Mouse (Mus musculus) ES-Bruce4 (cell line): ENCODE measurements around the gene Notch4. TPM values are rescaled to one million over a fixed set of nuclear protein-coding genes. Genes with fewer than 3 reads are reported as not detected.
A peak's percentile ranks its signal among the peaks of the same experiment; 100 is the strongest.

Source experiments
- H3K27ac ChIP-seq: 2 replicates; pipeline ENCODE4 v1.5.1; 2012; ENCODE audit warnings: low read length, inconsistent platforms; ENCODE audit not compliant: insufficient read depth
- H3K27me3 ChIP-seq: 2 replicates; pipeline ENCODE4 v1.6.1; 2012; ENCODE audit warnings: mild to moderate bottlenecking, low read length, inconsistent platforms; ENCODE audit not compliant: control insufficient read depth, poor library complexity, insufficient read depth, severe bottlenecking
- H3K36me3 ChIP-seq: 2 replicates; pipeline ENCODE4 v1.6.1; 2012; ENCODE audit warnings: inconsistent platforms, mild to moderate bottlenecking, low read length, moderate library complexity; ENCODE audit not compliant: control insufficient read depth, poor library complexity, insufficient read depth, severe bottlenecking
- H3K4me1 ChIP-seq: one replicate; pipeline ENCODE4 v1.8.1; 2011; ENCODE audit warnings: low read length; ENCODE audit not compliant: control insufficient read depth, insufficient read depth
- H3K4me3 ChIP-seq: 2 replicates; pipeline ENCODE4 v1.5.1; 2011; ENCODE audit warnings: low read depth, mild to moderate bottlenecking, low read length
- H3K9ac ChIP-seq: 2 replicates; pipeline ENCODE4 v1.6.1; 2012; ENCODE audit warnings: low read depth, mild to moderate bottlenecking, inconsistent platforms; ENCODE audit not compliant: poor library complexity, severe bottlenecking
- H3K9me3 ChIP-seq: replicated peaks from 2 replicates; pipeline ENCODE4 v1.6.1; 2012; ENCODE audit warnings: mild to moderate bottlenecking, low read length, inconsistent platforms; ENCODE audit not compliant: control insufficient read depth, poor library complexity, insufficient read depth, severe bottlenecking
- CTCF ChIP-seq: IDR thresholded peaks from one replicate; pipeline ENCODE4 v1.8.1; 2011; ENCODE audit warnings: low read depth, low read length
- EP300 ChIP-seq: IDR thresholded peaks from 2 replicates; pipeline ENCODE4 v1.6.1; 2011; ENCODE audit warnings: low read depth, low read length; ENCODE audit not compliant: insufficient read depth
- POLR2A ChIP-seq: IDR thresholded peaks from one replicate; pipeline ENCODE4 v1.8.1; 2011; ENCODE audit warnings: low read length; ENCODE audit not compliant: insufficient read depth
- polyA plus RNA-seq: library from polyadenylated mRNA; stranded (reverse); fragments of >200 nt; gene quantifications from 2 replicates; pipeline ENCODE4 v1.2.4, GENCODE M21; 2011; ENCODE audit warnings: low read depth; ENCODE audit not compliant: missing spikeins, insufficient read depth, insufficient read length

The Notch4 gene
- polyA plus RNA-seq, 1 experiment: 7.0 TPM

DNA sequence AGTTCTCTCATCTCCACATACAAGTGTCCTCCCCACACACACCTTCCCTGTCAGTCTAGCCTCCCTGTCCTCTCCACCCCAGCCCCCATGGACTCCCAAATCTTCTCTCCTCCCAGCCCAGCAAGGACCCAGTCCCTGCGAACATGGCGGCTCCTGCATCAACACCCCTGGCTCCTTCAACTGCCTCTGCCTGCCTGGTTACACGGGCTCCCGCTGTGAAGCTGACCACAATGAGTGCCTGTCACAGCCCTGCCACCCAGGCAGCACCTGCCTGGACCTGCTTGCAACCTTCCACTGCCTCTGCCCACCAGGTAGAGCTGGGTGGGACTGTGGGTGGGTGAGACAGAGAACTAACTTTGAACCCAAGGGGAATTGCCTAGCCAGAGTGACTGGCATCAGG lies 5.9 kb downstream of the Notch4 start:
- TF ChIP-seq POLR2A (no peak), CTCF (no peak), EP300 (no peak)
- Histone ChIP-seq H3K27me3 (no peaks in the 10 kb centered on the region), H3K9me3 (no peaks in the 10 kb centered on the region), H3K27ac (no peak overlapping the region), H3K9ac (no peak overlapping the region), H3K36me3 (no peaks in the 10 kb centered on the region), H3K4me3 (no peak overlapping the region), H3K4me1 (peaks cover 2% of the 10 kb centered on the region)

DNA sequence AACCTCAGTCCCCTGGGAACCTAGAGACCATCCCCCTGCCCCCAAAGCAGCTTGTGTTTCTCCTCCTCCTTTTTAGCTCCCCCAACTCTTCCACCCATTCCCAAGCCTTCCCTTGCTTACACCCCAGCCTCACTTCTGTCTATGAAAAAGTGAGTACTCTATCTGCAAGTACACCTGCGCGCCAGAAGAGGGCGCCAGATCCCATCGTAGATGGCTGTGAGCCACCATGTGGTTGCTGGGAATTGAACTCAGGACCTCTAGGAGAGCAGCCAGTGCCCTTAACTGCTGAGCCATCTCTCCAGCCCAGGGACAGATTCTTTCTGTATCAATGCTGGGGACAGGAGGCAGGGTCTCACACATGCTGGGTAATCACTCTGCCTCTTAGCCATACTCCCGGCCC lies 7.8 kb downstream of the Notch4 start:
- TF ChIP-seq EP300: no peak
- TF ChIP-seq CTCF: peak; percentile 84
- TF ChIP-seq POLR2A: no peak
- H3K27me3 ChIP-seq: no peaks in the 10 kb centered on the region
- no peaks in the 10 kb centered on the region for H3K9me3 ChIP-seq
- no peaks in the 10 kb centered on the region for H3K36me3 ChIP-seq
- no peaks in the 10 kb centered on the region for H3K4me1 ChIP-seq
- no peak overlapping the region for H3K27ac ChIP-seq
- H3K4me3 ChIP-seq: peak overlapping the region; percentile 15
- no peak overlapping the region for H3K9ac ChIP-seq

DNA sequence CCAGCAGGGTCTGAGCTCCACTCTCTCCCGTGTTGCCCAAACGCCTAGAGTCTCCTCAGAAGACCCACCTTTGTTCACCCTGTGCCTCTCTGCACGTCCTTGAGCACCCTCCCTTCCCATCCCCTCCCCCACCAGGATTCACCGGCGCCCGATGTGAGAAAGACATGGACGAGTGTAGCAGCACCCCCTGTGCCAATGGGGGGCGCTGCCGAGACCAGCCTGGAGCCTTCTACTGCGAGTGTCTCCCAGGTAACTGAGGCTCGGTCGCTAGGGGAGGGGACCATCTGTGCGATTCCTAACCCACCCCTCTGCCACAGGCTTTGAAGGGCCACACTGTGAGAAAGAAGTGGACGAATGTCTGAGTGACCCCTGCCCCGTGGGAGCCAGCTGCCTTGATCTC lies 8.3 kb downstream of the Notch4 start:
- Histone ChIP-seq H3K4me1 (no peaks in the 10 kb centered on the region), H3K27ac (no peak overlapping the region), H3K9ac (no peak overlapping the region), H3K27me3 (no peaks in the 10 kb centered on the region), H3K9me3 (no peaks in the 10 kb centered on the region), H3K36me3 (no peaks in the 10 kb centered on the region), H3K4me3 (peak overlapping the region; percentile 15)
- TF ChIP-seq EP300: no peak
- peak; percentile 68 for TF ChIP-seq CTCF

DNA sequence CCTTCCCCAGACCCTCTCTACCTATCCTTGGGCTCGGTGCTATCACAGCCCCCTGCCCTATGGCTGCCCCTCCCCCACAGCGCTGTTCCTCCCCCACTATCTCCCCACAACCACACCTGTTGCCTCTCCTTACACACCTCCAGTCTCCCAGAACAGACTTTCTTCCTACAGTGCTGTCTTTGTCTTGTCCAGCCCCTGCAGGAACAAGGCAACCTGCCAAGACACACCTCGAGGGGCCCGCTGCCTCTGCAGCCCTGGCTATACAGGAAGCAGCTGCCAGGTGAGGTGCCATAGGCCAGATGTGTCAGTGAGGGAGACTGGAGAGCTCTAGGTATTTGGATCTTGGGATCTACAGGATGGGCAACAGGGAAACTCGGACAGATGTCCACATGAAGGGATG lies 12.5 kb downstream of the Notch4 start:
- H3K4me1 ChIP-seq: no peaks in the 10 kb centered on the region
- no peaks in the 10 kb centered on the region for H3K36me3 ChIP-seq
- no peaks in the 10 kb centered on the region for H3K27me3 ChIP-seq
- no peaks in the 10 kb centered on the region for H3K9me3 ChIP-seq
- no peak overlapping the region for H3K4me3 ChIP-seq
- no peak overlapping the region for H3K27ac ChIP-seq
- no peak overlapping the region for H3K9ac ChIP-seq
- TF ChIP-seq POLR2A: no peak

DNA sequence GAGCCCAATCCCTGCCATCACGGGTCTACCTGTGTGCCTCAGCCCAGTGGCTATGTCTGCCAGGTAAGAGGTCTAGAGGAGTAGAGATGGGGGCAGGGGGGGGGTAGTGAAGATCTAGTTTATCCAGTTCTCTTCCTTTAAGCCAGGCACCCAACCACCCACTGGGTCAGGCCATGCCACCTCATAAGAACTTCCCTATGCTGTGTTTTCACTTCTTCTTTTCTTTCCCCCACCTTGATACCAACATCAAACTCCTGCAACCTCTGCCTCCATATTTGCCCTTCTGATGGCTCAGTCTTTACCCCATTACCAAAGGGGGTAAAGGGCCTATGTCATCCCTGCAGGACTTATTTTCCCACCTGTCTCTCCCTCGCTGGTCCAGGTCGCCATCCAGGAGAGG lies 14.0 kb downstream of the Notch4 start:
- Histone ChIP-seq H3K9me3 (no peaks in the 10 kb centered on the region), H3K4me3 (no peak overlapping the region), H3K9ac (no peak overlapping the region), H3K36me3 (no peaks in the 10 kb centered on the region), H3K27me3 (no peaks in the 10 kb centered on the region), H3K27ac (no peak overlapping the region), H3K4me1 (no peaks in the 10 kb centered on the region)
- no peak for TF ChIP-seq CTCF
- TF ChIP-seq POLR2A: no peak
- no peak for TF ChIP-seq EP300

DNA sequence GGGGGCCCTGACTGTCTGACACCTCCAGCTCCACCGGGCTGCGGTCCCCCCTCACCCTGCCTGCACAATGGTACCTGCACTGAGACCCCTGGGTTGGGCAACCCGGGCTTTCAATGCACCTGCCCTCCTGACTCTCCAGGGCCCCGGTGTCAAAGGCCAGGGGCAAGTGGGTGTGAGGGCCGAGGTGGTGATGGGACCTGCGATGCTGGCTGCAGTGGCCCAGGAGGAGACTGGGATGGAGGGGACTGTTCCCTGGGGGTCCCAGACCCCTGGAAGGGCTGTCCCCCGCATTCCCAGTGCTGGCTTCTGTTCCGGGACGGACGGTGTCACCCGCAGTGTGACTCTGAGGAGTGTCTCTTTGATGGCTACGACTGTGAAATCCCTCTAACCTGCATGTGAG lies 18.5 kb downstream of the Notch4 start:
- TF ChIP-seq CTCF: no peak
- no peaks in the 10 kb centered on the region for H3K9me3 ChIP-seq
- H3K9ac ChIP-seq: no peak overlapping the region
- H3K4me1 ChIP-seq: no peaks in the 10 kb centered on the region
- H3K27ac ChIP-seq: no peak overlapping the region
- H3K4me3 ChIP-seq: no peak overlapping the region
- H3K36me3 ChIP-seq: no peaks in the 10 kb centered on the region
- no peaks in the 10 kb centered on the region for H3K27me3 ChIP-seq
